Mouse (Mus musculus) midbrain, postnatal 0 days (tissue): Measurements from ENCODE around the gene Nup133. TPM values are rescaled to one million over a fixed set of nuclear protein-coding genes. Genes with fewer than 3 reads are reported as not detected.

Experiments
- ATAC-seq: fragments of 200-750 bp; cut with Nextera tagmentation; 2 replicates; pipeline ENCODE4 v1.8.0; 2017; ENCODE audit warnings: moderate number of reproducible peaks, mild to moderate bottlenecking, moderate TSS enrichment, moderate library complexity; ENCODE audit not compliant: low FRiP score
- DNase-seq: peaks from one replicate; pipeline ENCODE4 v3.0.0-alpha.2; 2015; ENCODE audit warnings: low spot score
- H3K27ac ChIP-seq: fragments of 300-500 bp; sonication (generic); 2 replicates; pipeline ENCODE4 v1.5.1; 2014; ENCODE audit warnings: low read depth, mild to moderate bottlenecking, low read length, mixed read lengths
- H3K27me3 ChIP-seq: fragments of 300-500 bp; sonication (generic); 2 replicates; pipeline ENCODE4 v1.6.1; 2014; ENCODE audit warnings: low read length, control low read depth, mixed read lengths; ENCODE audit not compliant: insufficient read depth
- H3K36me3 ChIP-seq: fragments of 300-500 bp; sonication (generic); 2 replicates; pipeline ENCODE4 v1.6.1; 2014; ENCODE audit warnings: low read length, control low read depth, mixed read lengths; ENCODE audit not compliant: insufficient read depth
- H3K4me1 ChIP-seq: fragments of 300-500 bp; sonication (generic); 2 replicates; pipeline ENCODE4 v1.6.1; 2014; ENCODE audit warnings: mild to moderate bottlenecking, control low read depth, antibody characterized with exemption, low read length, mixed read lengths; ENCODE audit not compliant: insufficient read depth
- H3K4me2 ChIP-seq: fragments of 300-500 bp; sonication (generic); 2 replicates; pipeline ENCODE4 v1.6.1; 2014; ENCODE audit warnings: low read depth, mild to moderate bottlenecking, low read length, mixed read lengths; ENCODE audit not compliant: poor library complexity, severe bottlenecking
- H3K4me3 ChIP-seq: fragments of 300-500 bp; sonication (generic); 2 replicates; pipeline ENCODE4 v1.5.1; 2014; ENCODE audit warnings: low read depth, mild to moderate bottlenecking, low read length, moderate library complexity
- H3K9ac ChIP-seq: fragments of 300-500 bp; sonication (generic); replicated peaks from 2 replicates; pipeline ENCODE4 v1.6.1; 2014; ENCODE audit warnings: mild to moderate bottlenecking, low read length, moderate library complexity, mixed read lengths; ENCODE audit not compliant: poor library complexity, severe bottlenecking
- H3K9me3 ChIP-seq: fragments of 300-500 bp; sonication (generic); 2 replicates; pipeline ENCODE4 v1.6.1; 2016; ENCODE audit warnings: low read length, control low read depth
- CTCF ChIP-seq: IDR thresholded peaks from 2 replicates; pipeline ENCODE4 v1.5.1; 2016; ENCODE audit warnings: antibody characterized with exemption, mild to moderate bottlenecking
- WGBS: fragments of 180-500 bp; shearing (Covaris S2); extraction: QIAGEN DNeasy Blood & Tissue Kit; methylation state at CpG from one replicate; pipeline ENCODE4 v1.1.7; 2014; 5-methylcytosine and 5-hydroxymethylcytosine counted together
- polyA plus RNA-seq: library from polyadenylated mRNA; unstranded; fragments of >200 nt; fragmentation: Nextera tagmentation; extraction: Ambion mirVana; gene quantifications from 2 replicates; pipeline ENCODE4 v1.2.1, GENCODE M21; 2015
- total RNA-seq: library from RNA; depleted of rRNA; stranded (reverse); fragments of >200 nt; gene quantifications from 2 replicates; pipeline ENCODE4 v1.2.3, GENCODE M21; 2014; rRNA removed

Gene Nup133
- total RNA-seq: 19.4 and 27.8 TPM in 2 replicates
- 15.2 and 16.1 TPM in 2 replicates for polyA plus RNA-seq

DNA sequence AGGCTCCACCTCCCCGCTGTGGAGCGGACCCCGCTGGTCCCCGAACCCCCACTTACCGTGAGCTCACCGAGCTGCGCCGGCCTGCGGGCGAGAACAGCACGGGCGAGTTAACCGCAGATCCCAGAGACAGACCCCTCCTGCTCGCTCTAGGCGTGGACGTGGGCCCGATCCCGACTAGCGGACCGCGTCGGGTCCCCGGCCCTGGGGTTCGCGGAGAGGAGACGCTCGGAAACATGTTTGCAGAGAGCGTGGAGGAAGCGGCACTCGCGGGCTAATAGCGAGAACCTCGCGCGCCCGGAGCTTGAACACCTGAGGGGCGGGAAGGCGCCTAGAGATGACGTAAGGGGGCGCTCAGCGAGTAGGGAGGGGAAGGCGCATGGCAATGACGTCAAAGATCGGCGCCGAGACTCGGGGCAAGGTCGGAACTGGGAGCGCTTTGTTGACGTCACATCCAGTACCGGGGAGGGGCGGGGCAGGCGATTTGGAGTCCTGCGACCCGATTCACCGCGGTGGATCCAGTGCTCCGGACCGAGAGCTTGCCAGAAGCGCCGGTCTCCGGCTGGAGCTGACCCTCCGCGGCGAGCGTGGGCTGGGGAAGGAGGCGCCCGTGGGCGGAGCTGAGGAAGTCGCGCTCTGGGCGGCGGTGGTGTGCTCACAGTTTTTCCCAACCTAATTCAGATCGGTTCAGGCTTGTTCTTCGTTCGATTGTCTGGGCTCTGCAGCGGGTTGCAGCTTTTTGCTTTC, at the start of gene Nup133:
Nup133 (minus strand) TSS at position 324 of the 744 bp plus-strand sequence.
- ATAC-seq (peak; percentile 86), DNase-seq (peak; percentile 99)
- H3K36me3 ChIP-seq: peaks cover 16% of the 10 kb centered on the region
- peak within 1 kb of the TSS; percentile 74 for H3K9ac ChIP-seq
- no peaks in the 10 kb centered on the region for H3K9me3 ChIP-seq
- under 1% methylated on average over 77 of the region's 77 CpGs for WGBS
- H3K27ac ChIP-seq: peak within 1 kb of the TSS; percentile 79
- TF ChIP-seq CTCF: no peak
- H3K4me3 ChIP-seq: peak within 1 kb of the TSS; percentile 97
- peak within 1 kb of the TSS; percentile 86 for H3K4me2 ChIP-seq
- no peaks in the 10 kb centered on the region for H3K27me3 ChIP-seq
- 0 out of 2 replicates have a peak, but pooled peaks cover 6% of the 10 kb centered on the region for H3K4me1 ChIP-seq

DNA sequence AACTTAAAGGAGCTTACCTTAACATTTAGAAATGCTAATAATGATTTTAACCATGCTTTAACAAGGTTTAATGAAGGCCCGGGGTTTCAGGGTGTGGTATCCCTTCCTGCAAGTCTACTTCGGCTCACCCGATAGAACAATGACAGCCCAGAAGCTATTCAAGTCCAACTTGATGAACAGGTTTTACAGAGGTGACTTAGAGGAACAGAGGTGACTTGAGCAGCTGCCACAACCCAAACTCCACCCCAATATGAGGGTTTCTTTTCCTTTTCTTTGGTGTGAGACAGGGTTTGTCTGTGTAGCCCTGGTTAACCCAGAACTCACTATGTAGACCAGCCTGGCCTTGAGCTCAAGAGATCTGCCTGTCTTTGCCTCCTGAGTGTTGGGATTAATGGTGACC, 44.9 kb upstream of the Nup133 start:
- H3K27ac ChIP-seq: no peak overlapping the region
- no peak for DNase-seq
- H3K4me2 ChIP-seq: no peak overlapping the region
- TF ChIP-seq CTCF: no peak
- H3K9ac ChIP-seq: no peak overlapping the region
- H3K27me3 ChIP-seq: no peaks in the 10 kb centered on the region
- H3K36me3 ChIP-seq: peaks cover 12% of the 10 kb centered on the region
- no peaks in the 10 kb centered on the region for H3K9me3 ChIP-seq
- 98% methylated on average over 3 of the region's 3 CpGs for WGBS
- ATAC-seq: no peak
- H3K4me1 ChIP-seq: no peaks in the 10 kb centered on the region
- H3K4me3 ChIP-seq: no peak overlapping the region

DNA sequence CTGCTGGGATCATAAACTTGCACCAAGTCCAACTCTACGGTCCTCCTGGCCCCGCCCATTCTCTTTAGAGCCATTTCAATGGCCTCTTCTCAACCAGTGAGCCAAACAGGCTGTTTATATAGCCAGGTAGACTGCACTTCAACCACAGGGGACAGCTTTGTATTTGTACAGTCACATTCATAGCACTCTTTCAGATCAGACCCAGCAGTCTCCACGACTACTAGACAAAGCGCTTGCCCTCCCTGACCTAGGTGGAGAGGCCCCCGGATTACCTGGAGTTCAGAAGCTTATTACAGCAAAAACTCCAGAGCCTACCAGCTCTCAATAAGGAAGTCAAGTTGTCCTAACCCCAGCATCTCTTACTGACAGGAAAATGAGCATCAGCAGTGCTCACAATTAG, 44.5 kb upstream of the Nup133 start:
- H3K9ac ChIP-seq: no peak overlapping the region
- H3K4me2 ChIP-seq: no peak overlapping the region
- H3K27ac ChIP-seq: no peak overlapping the region
- H3K27me3 ChIP-seq: no peaks in the 10 kb centered on the region
- ATAC-seq (no peak), DNase-seq (no peak)
- H3K9me3 ChIP-seq: no peaks in the 10 kb centered on the region
- no peak overlapping the region for H3K4me3 ChIP-seq
- WGBS: 95% methylated on average over 5 of the region's 5 CpGs
- no peaks in the 10 kb centered on the region for H3K4me1 ChIP-seq
- peaks cover 12% of the 10 kb centered on the region for H3K36me3 ChIP-seq
- TF ChIP-seq CTCF: no peak

DNA sequence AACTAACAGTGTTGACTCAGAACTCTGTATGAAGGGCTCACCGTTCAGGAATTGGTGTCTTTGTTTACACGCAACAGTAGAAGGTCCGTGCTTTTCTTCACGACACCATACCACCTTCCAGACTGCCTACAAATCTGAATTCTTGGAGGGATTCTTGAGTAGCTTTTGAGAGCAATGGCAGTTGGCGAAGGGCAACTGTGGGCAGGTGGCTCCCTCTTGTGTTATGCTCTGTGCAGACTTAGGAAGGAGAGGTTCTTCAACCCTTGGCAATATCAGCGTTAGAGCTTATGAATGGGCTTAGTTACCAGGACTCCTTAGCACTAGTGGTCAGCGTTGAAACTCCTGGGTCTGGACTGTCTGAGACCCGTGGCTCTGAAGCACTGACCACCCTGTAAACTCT, 43.5 kb upstream of the Nup133 start:
- peaks cover 12% of the 10 kb centered on the region for H3K36me3 ChIP-seq
- H3K9ac ChIP-seq: no peak overlapping the region
- no peaks in the 10 kb centered on the region for H3K4me1 ChIP-seq
- H3K4me2 ChIP-seq: no peak overlapping the region
- H3K9me3 ChIP-seq: no peaks in the 10 kb centered on the region
- no peak overlapping the region for H3K4me3 ChIP-seq
- H3K27me3 ChIP-seq: no peaks in the 10 kb centered on the region
- no peak for DNase-seq
- ATAC-seq: no peak
- 80% methylated on average over 8 of the region's 8 CpGs for WGBS
- no peak overlapping the region for H3K27ac ChIP-seq
- TF ChIP-seq CTCF: peak; percentile 48

DNA sequence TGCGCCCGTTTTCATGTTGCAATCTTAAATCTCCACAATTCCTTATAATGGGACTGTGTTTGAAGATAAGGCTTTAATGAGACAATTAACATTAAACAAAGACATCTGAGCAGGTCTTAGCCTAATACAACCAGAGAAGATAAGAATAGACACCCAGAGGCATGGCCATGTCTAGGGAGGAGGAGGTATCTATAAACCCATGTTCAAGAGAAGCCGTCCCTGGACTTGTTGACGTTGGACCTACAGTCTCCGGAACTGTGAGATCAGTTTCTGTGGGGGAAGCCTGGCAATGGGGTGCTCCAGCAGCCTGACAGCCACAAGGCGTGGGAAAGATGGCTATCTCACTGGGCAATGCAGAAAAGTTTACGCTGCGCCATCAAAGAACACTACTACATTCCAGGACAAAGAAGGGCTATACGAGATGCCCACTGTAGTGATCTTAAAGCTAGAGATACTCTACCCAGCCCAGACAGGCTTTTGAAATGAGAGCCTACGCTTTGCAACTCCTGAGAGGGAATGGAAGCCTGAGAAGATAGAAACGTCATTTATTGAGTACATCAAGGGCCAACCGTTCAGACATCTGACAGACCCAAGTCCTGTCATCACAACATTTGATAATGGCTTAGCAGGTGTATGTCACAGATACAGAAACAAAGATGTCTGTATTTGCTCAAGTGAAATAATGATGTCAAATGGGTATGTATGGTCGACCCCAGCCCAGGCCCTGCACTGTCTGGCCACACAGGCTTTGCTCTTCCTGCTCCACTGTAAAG, 41.4 kb upstream of the Nup133 start:
- no peak overlapping the region for H3K9ac ChIP-seq
- no peak overlapping the region for H3K4me2 ChIP-seq
- no peaks in the 10 kb centered on the region for H3K27me3 ChIP-seq
- no peak for TF ChIP-seq CTCF
- H3K27ac ChIP-seq: no peak overlapping the region
- H3K36me3 ChIP-seq: peaks cover 3% of the 10 kb centered on the region; the same call in 1 of the 2 replicates
- no peaks in the 10 kb centered on the region for H3K9me3 ChIP-seq
- DNase-seq: no peak
- ATAC-seq: no peak
- H3K4me3 ChIP-seq: no peak overlapping the region
- no peaks in the 10 kb centered on the region for H3K4me1 ChIP-seq
- WGBS: 90% methylated on average over 13 of the region's 13 CpGs

DNA sequence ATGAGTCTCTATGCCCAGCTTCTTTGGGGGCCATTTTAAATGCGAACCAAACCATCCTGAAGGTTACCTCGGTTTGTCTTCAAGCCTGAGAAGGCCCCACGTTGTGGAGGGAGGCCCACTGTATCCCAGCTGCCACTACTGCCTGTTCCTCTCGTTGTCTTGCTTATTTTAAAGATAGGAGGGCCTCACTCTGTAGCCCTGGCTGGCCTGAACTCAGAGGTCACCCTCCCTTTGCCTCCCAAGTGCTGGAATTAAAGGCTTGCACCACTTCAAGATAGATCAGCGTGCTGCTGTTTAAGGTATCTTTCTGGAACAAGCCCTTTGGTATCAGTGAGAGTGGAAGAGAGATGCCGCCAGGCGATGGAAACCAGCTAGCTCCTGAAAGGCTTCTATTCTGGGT, 40.1 kb upstream of the Nup133 start:
- ATAC-seq: no peak
- H3K27ac ChIP-seq: no peak overlapping the region
- no peaks in the 10 kb centered on the region for H3K4me1 ChIP-seq
- 0 out of 2 replicates have a peak, but pooled peaks cover 3% of the 10 kb centered on the region for H3K36me3 ChIP-seq
- H3K27me3 ChIP-seq: no peaks in the 10 kb centered on the region
- TF ChIP-seq CTCF: no peak
- no peak for DNase-seq
- H3K4me3 ChIP-seq: no peak overlapping the region
- no peaks in the 10 kb centered on the region for H3K9me3 ChIP-seq
- WGBS: 80% methylated on average over 7 of the region's 7 CpGs
- H3K9ac ChIP-seq: no peak overlapping the region
- H3K4me2 ChIP-seq: no peak overlapping the region
